Mouse (Mus musculus) MEL (cell line): ENCODE results near the gene Gm4305. TPM values are rescaled to one million over a fixed set of nuclear protein-coding genes. Genes with fewer than 3 reads are reported as not detected.
"Not testable (repeated sequence)": the region's sequence is repeated elsewhere in the genome, so short reads cannot be mapped to it uniquely, and the experiment has no call there.

ENCODE experiments used
- DNase-seq: peaks from one replicate; pipeline ENCODE4 v3.0.0; 2011; ENCODE audit warnings: low read depth, low spot score
- H3K27ac ChIP-seq: 2 replicates; pipeline ENCODE4 v1.5.1; 2012; ENCODE audit warnings: low read depth, mild to moderate bottlenecking, control low read depth, low read length, moderate library complexity; ENCODE audit not compliant: control insufficient read depth
- H3K27me3 ChIP-seq, 2 experiments: fragments of 150-350 bp in 1 of 2; sonication (generic) in 1 of 2; 2 replicates each; pipeline ENCODE4 v1.6.1; 2012; ENCODE audit warnings: low read length in 2 of 2, mild to moderate bottlenecking in 2 of 2, improper control_type of control experiment in 1 of 2, moderate library complexity in 1 of 2; ENCODE audit not compliant: insufficient read depth in 2 of 2, control insufficient read depth in 1 of 2
- H3K36me3 ChIP-seq, 2 experiments: 2 replicates each; pipeline ENCODE4 v1.6.1; 2012 to 2014; ENCODE audit warnings: low read length in 2 of 2, improper control_type of control experiment in 1 of 2, inconsistent platforms in 1 of 2, mild to moderate bottlenecking in 1 of 2; ENCODE audit not compliant: insufficient read depth in 2 of 2, control insufficient read depth in 1 of 2
- H3K4me1 ChIP-seq, 2 experiments: fragments of 150-350 bp in 1 of 2; sonication (generic) in 1 of 2; 2 replicates each; pipeline ENCODE4 v1.6.1; 2012; ENCODE audit warnings: low read length in 2 of 2, improper control_type of control experiment in 1 of 2, mild to moderate bottlenecking in 1 of 2; ENCODE audit not compliant: insufficient read depth in 2 of 2, control insufficient read depth in 1 of 2
- H3K4me3 ChIP-seq, 2 experiments: fragments of 150-350 bp in 1 of 2; sonication (generic) in 1 of 2; 2 replicates each; pipeline ENCODE4 v1.5.1; 2012; ENCODE audit warnings: low read depth in 2 of 2, low read length in 2 of 2, mild to moderate bottlenecking in 2 of 2, moderate library complexity in 2 of 2, control low read depth in 1 of 2, improper control_type of control experiment in 1 of 2; ENCODE audit not compliant: control insufficient read depth in 1 of 2, insufficient read depth in 1 of 2
- H3K79me2 ChIP-seq: 2 replicates; pipeline ENCODE4 v1.6.1; 2012; ENCODE audit warnings: mild to moderate bottlenecking, low read length, moderate library complexity; ENCODE audit not compliant: control insufficient read depth, poor library complexity, insufficient read depth
- H3K9ac ChIP-seq: 2 replicates; pipeline ENCODE4 v1.6.1; 2012; ENCODE audit warnings: low read depth, mild to moderate bottlenecking, control low read depth, low read length, moderate library complexity; ENCODE audit not compliant: control insufficient read depth, poor library complexity, severe bottlenecking
- H3K9me3 ChIP-seq: fragments of 150-350 bp; sonication (generic); replicated peaks from 2 replicates; pipeline ENCODE4 v1.6.1; 2012; ENCODE audit warnings: mild to moderate bottlenecking, low read length, improper control_type of control experiment, moderate library complexity; ENCODE audit not compliant: insufficient read depth
- polyA plus RNA-seq, 2 experiments: library from polyadenylated mRNA; stranded (reverse) in 1 of 2; unstranded in 1 of 2; fragments of >175 nt in 1 of 2; fragments of >200 nt in 1 of 2; gene quantifications; 2 replicates each; pipeline versions ENCODE4 v1.2.1 to v1.2.4; 2012; ENCODE audit warnings: low replicate concordance in 2 of 2, low read depth in 1 of 2; ENCODE audit not compliant: insufficient read length in 2 of 2, insufficient read depth in 1 of 2, missing spikeins in 1 of 2
- total RNA-seq: library from RNA; depleted of rRNA; stranded (reverse); fragments of 300-350 nt; gene quantifications from 2 replicates; pipeline ENCODE4 v1.2.3, GENCODE M21; 2012; rRNA removed

The Gm4305 gene
- total RNA-seq (not detected in 2 replicates), polyA plus RNA-seq (not detected)

DNA sequence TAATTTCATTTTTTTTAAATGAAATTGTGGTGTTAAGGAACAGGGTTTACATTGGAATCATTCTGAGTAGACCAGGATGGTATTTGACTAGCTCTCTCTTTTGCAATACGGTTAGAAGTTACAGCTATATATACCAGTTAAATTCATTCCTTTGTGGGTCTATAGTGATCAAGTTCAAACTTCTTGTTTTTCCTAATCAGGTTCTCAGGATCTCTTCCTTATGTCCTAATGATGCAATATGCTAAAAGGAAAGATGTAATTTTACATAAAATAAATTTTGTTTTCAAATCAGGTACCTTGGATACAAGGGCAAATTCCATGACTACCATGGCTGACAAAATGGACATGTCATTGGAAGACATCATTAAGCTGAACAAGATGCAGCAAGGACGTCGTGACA lies at the start of gene Gm4305:
Gm4305 (plus strand) TSS at position 301 of the 400 bp plus-strand sequence.
- not testable (repeated sequence) for H3K27me3 ChIP-seq, DNase-seq, H3K9ac ChIP-seq, H3K4me1 ChIP-seq, H3K27ac ChIP-seq, H3K79me2 ChIP-seq, H3K4me3 ChIP-seq, H3K9me3 ChIP-seq, H3K36me3 ChIP-seq

DNA sequence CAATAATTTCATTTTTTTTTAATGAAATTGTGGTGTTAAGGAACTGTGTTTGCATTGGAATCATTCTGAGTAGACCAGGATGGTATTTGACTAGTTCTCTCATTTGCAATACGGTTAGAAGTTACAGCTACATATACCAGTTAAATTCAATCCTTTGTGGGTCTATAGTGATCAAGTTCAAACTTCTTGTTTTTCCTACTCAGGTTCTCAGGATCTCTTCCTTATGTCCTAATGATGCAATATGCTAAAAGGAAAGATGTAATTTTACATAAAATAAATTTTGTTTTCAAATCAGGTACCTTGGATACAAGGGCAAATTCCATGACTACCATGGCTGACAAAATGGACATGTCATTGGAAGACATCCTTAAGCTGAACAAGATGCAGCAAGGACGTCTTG lies 15.5 kb upstream of the Gm4305 start, which contains the start of gene Gm4301:
Gm4301 (plus strand) TSS at position 301 of the 400 bp plus-strand sequence.
- H3K36me3 ChIP-seq, H3K27me3 ChIP-seq, H3K9ac ChIP-seq, H3K27ac ChIP-seq, DNase-seq, H3K4me3 ChIP-seq, H3K9me3 ChIP-seq, H3K4me1 ChIP-seq, H3K79me2 ChIP-seq: not testable (repeated sequence)

DNA sequence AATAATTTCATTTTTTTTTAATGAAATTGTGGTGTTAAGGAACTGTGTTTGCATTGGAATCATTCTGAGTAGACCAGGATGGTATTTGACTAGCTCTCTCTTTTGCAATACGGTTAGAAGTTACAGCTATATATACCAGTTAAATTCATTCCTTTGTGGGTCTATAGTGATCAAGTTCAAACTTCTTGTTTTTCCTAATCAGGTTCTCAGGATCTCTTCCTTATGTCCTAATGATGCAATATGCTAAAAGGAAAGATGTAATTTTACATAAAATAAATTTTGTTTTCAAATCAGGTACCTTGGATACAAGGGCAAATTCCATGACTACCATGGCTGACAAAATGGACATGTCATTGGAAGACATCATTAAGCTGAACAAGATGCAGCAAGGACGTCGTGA lies 10.4 kb upstream of the Gm4305 start, which contains the start of gene Gm4302:
Gm4302 (plus strand) TSS at position 301 of the 400 bp plus-strand sequence.
- not testable (repeated sequence) for H3K4me3 ChIP-seq, H3K9ac ChIP-seq, H3K79me2 ChIP-seq, H3K9me3 ChIP-seq, H3K36me3 ChIP-seq, H3K27me3 ChIP-seq, H3K27ac ChIP-seq, H3K4me1 ChIP-seq, DNase-seq

DNA sequence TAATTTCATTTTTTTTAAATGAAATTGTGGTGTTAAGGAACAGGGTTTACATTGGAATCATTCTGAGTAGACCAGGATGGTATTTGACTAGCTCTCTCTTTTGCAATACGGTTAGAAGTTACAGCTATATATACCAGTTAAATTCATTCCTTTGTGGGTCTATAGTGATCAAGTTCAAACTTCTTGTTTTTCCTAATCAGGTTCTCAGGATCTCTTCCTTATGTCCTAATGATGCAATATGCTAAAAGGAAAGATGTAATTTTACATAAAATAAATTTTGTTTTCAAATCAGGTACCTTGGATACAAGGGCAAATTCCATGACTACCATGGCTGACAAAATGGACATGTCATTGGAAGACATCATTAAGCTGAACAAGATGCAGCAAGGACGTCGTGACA lies 5.2 kb upstream of the Gm4305 start, which contains the start of gene Gm4303:
Gm4303 (plus strand) TSS at position 301 of the 400 bp plus-strand sequence.
- not testable (repeated sequence) for H3K4me3 ChIP-seq, DNase-seq, H3K79me2 ChIP-seq, H3K9ac ChIP-seq, H3K27ac ChIP-seq, H3K36me3 ChIP-seq, H3K9me3 ChIP-seq, H3K27me3 ChIP-seq, H3K4me1 ChIP-seq

DNA sequence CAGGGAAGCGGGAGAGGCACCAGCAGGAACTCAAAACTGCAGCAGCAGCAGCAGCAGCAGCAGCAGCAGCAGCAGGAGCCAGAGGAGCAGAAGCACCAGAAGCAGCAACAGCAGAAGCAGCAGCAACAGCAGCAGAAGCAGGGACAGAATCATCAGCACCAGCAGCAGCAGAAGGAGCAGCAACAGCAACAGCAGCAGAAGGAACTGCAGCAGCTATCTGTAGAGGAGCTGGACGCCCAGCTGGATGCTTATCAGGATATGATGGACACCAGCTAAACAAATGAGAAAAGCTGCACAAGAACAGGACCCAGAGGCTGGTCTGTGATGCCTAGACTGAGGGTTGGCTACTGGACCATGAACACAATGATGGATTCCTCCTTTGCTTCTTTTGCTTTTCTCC lies 5.9 kb downstream of the Gm4305 start:
- not testable (repeated sequence) for H3K27ac ChIP-seq, DNase-seq, H3K27me3 ChIP-seq, H3K4me1 ChIP-seq, H3K9ac ChIP-seq, H3K4me3 ChIP-seq, H3K9me3 ChIP-seq, H3K36me3 ChIP-seq, H3K79me2 ChIP-seq

DNA sequence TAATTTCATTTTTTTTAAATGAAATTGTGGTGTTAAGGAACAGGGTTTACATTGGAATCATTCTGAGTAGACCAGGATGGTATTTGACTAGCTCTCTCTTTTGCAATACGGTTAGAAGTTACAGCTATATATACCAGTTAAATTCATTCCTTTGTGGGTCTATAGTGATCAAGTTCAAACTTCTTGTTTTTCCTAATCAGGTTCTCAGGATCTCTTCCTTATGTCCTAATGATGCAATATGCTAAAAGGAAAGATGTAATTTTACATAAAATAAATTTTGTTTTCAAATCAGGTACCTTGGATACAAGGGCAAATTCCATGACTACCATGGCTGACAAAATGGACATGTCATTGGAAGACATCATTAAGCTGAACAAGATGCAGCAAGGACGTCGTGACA lies 10.1 kb downstream of the Gm4305 start, which contains the start of gene Gm4307:
Gm4307 (plus strand) TSS at position 301 of the 400 bp plus-strand sequence.
- not testable (repeated sequence) for H3K9ac ChIP-seq, H3K9me3 ChIP-seq, H3K27ac ChIP-seq, H3K4me3 ChIP-seq, H3K4me1 ChIP-seq, H3K79me2 ChIP-seq, H3K36me3 ChIP-seq, DNase-seq, H3K27me3 ChIP-seq

DNA sequence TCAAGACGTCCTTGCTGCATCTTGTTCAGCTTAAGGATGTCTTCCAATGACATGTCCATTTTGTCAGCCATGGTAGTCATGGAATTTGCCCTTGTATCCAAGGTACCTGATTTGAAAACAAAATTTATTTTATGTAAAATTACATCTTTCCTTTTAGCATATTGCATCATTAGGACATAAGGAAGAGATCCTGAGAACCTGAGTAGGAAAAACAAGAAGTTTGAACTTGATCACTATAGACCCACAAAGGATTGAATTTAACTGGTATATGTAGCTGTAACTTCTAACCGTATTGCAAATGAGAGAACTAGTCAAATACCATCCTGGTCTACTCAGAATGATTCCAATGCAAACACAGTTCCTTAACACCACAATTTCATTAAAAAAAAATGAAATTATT lies 31.6 kb downstream of the Gm4305 start, which contains the start of gene Gm4312:
Gm4312 (minus strand) TSS at position 101 of the 400 bp plus-strand sequence.
- H3K4me3 ChIP-seq, DNase-seq, H3K79me2 ChIP-seq, H3K27ac ChIP-seq, H3K27me3 ChIP-seq, H3K36me3 ChIP-seq, H3K9me3 ChIP-seq, H3K4me1 ChIP-seq, H3K9ac ChIP-seq: not testable (repeated sequence)
